8 mouse cellular contexts compared by ENCODE assay signal in genomic region chr2:164436961-164437360, GRCm38 (mm10). TPM values are rescaled to one million over a fixed set of nuclear protein-coding genes. Genes with fewer than 3 reads are reported as not detected.
DNase-seq lines count a peak whose midpoint lies in the region; ATAC-seq and TF ChIP-seq lines count a peak whose summit lies in the region.

No protein-coding gene starts in this region.

- TF ChIP-seq POLR2A in liver, adult 2 months (IDR thresholded peaks at IDR 0.05; ENCODE audit: extremely low read depth, insufficient read depth, low read length), result no peak
- TF ChIP-seq POLR2A in small intestine, adult 2 months (IDR thresholded peaks at IDR 0.05; ENCODE audit: low read depth, low read length), result peak; percentile 25; the same call in 1 of the 2 replicates

- H3K4me2 ChIP-seq in midbrain, embryonic 16.5 days (ENCODE audit: low read length), result no peak overlapping the region
- H3K4me2 ChIP-seq in midbrain, embryonic 14.5 days (ENCODE audit: low read length), result no peak overlapping the region

- H3K4me3 ChIP-seq in liver, adult 2 months (ENCODE audit: insufficient read depth, low read depth, low read length), result peak overlapping the region; percentile 53
- peak overlapping the region; percentile 31 for H3K4me3 ChIP-seq in small intestine, adult 2 months (ENCODE audit: low read depth, low read length)
- no peak overlapping the region for H3K4me3 ChIP-seq in midbrain, embryonic 16.5 days (ENCODE audit: low read depth, low read length)
- H3K4me3 ChIP-seq in midbrain, embryonic 14.5 days (replicated peaks; ENCODE audit: low read depth, low read length), result no peak overlapping the region

- no peak for ATAC-seq in megakaryocyte progenitor cell, adult 5-6 weeks (replicated peaks; ENCODE audit: poor library complexity)
- ATAC-seq in midbrain, embryonic 16.5 days, result no peak
- ATAC-seq in midbrain, embryonic 14.5 days (ENCODE audit: low FRiP score, low TSS enrichment), result no peak

- intact Hi-C loops in gastrocnemius, postnatal 14 days (cut with DNase I; ENCODE audit: low total_unique reads), result no loop called here

- peaks cover 41% of the 10 kb centered on the region for H3K79me2 ChIP-seq in liver, adult 2 months (ENCODE audit: control insufficient read depth, insufficient read depth, low read length)

- H3K9ac ChIP-seq in liver, adult 2 months (ENCODE audit: low read depth, low read length), result peak overlapping the region; percentile 60
- H3K9ac ChIP-seq in midbrain, embryonic 16.5 days (ENCODE audit: low read depth, low read length), result no peak overlapping the region
- H3K9ac ChIP-seq in midbrain, embryonic 14.5 days (replicated peaks; ENCODE audit: low read length), result no peak overlapping the region

- H3K4me1 ChIP-seq in liver, adult 2 months (ENCODE audit: control insufficient read depth, insufficient read depth, low read length), result peaks cover 36% of the 10 kb centered on the region
- H3K4me1 ChIP-seq in small intestine, adult 2 months (ENCODE audit: control insufficient read depth, insufficient read depth, insufficient read length, low read length), result peaks cover 64% of the 10 kb centered on the region
- H3K4me1 ChIP-seq in midbrain, embryonic 16.5 days (ENCODE audit: control insufficient read depth, insufficient read depth, low read length), result peaks cover 1% of the 10 kb centered on the region; the same call in 1 of the 2 replicates
- H3K4me1 ChIP-seq in midbrain, embryonic 14.5 days (ENCODE audit: control insufficient read depth, insufficient read depth, low read length), result no peaks in the 10 kb centered on the region

- DNase-seq in liver, adult 2 months (ENCODE audit: extremely low read depth, low read depth, low spot score), result peak; percentile 82
- DNase-seq in liver, result no peak
- DNase-seq in gastrocnemius, postnatal 14 days, result peak; percentile 44
- peak; percentile 78 to 92 for DNase-seq in kidney, postnatal 25 days
- DNase-seq in midbrain, embryonic 14.5 days, result no peak

- H3K27me3 ChIP-seq in liver, adult 2 months (ENCODE audit: control insufficient read depth, insufficient read depth, low read length), result no peaks in the 10 kb centered on the region
- H3K27me3 ChIP-seq in small intestine, adult 2 months (ENCODE audit: control insufficient read depth, insufficient read depth, low read length), result no peaks in the 10 kb centered on the region
- peaks cover 8% of the 10 kb centered on the region for H3K27me3 ChIP-seq in midbrain, embryonic 16.5 days (ENCODE audit: control insufficient read depth, insufficient read depth, low read depth, low read length)
- peaks cover 8% of the 10 kb centered on the region for H3K27me3 ChIP-seq in midbrain, embryonic 14.5 days (ENCODE audit: control insufficient read depth, insufficient read depth, low read length)

- H3K27ac ChIP-seq in liver, adult 2 months (replicated peaks; ENCODE audit: insufficient read depth, low read depth, low read length), result peak overlapping the region; percentile 59
- peak overlapping the region; percentile 98 for H3K27ac ChIP-seq in small intestine, adult 2 months (ENCODE audit: insufficient read depth, low read depth, low read length)
- H3K27ac ChIP-seq in midbrain, embryonic 16.5 days (ENCODE audit: low read length), result no peak overlapping the region
- H3K27ac ChIP-seq in midbrain, embryonic 14.5 days (replicated peaks; ENCODE audit: low read depth, low read length), result no peak overlapping the region

- no peaks in the 10 kb centered on the region for H3K9me3 ChIP-seq in midbrain, embryonic 16.5 days (replicated peaks; ENCODE audit: control insufficient read depth, low read length, poor library complexity, severe bottlenecking)
- no peaks in the 10 kb centered on the region for H3K9me3 ChIP-seq in midbrain, embryonic 14.5 days (ENCODE audit: control insufficient read depth, low read length)

- H3K36me3 ChIP-seq in liver, adult 2 months (ENCODE audit: control insufficient read depth, insufficient read depth, low read length), result peaks cover 18% of the 10 kb centered on the region; the same call in 1 of the 2 replicates
- H3K36me3 ChIP-seq in small intestine, adult 2 months (ENCODE audit: control insufficient read depth, insufficient read depth, low read length), result peaks cover 6% of the 10 kb centered on the region; the same call in 1 of the 2 replicates
- H3K36me3 ChIP-seq in midbrain, embryonic 16.5 days (ENCODE audit: control insufficient read depth, insufficient read depth, low read length), result no peaks in the 10 kb centered on the region
- H3K36me3 ChIP-seq in midbrain, embryonic 14.5 days (ENCODE audit: control insufficient read depth, insufficient read depth, low read length), result no peaks in the 10 kb centered on the region

- 17% methylated on average over 3 of the region's 3 CpGs for WGBS in liver, adult 2 months
- WGBS in small intestine, adult 2 months, result 24% methylated on average over 3 of the region's 3 CpGs
- 56% methylated on average over 3 of the region's 3 CpGs for WGBS in midbrain, embryonic 16.5 days
- 56% methylated on average over 3 of the region's 3 CpGs for WGBS in midbrain, embryonic 14.5 days

- TF ChIP-seq CTCF in liver, adult 2 months (IDR thresholded peaks at IDR 0.05; ENCODE audit: low read depth, low read length), result no peak
- no peak for TF ChIP-seq CTCF in small intestine, adult 2 months (IDR thresholded peaks at IDR 0.05; ENCODE audit: extremely low read depth, insufficient read length, insufficient replicate concordance, low read depth, low read length)

RNA-seq across cellular contexts. Expression of gene Sdc4, which starts 6.7 kb away (rescaled TPM):
- 511 and 573 TPM in 2 replicates for total RNA-seq in liver, adult 2 months (2014; rRNA removed)
- 178 and 182 TPM in 2 replicates for polyA plus RNA-seq in liver, adult 2 months (2012; rRNA removed)
- total RNA-seq in gastrocnemius, postnatal 14 days (2021), result 10 to 100 TPM; 45.1 to 72.6 TPM
- 21.3 and 52.2 TPM in 2 replicates for polyA plus RNA-seq in small intestine, adult 2 months (2012; rRNA removed)
- not detected in 2 replicates for total RNA-seq in megakaryocyte progenitor cell, adult 5-6 weeks (2015)
- total RNA-seq in megakaryocyte progenitor cell, adult 5-6 weeks (2017), result 0.41 TPM in 1 of 2 replicates, not detected in the other
- 6.3 and 8.7 TPM in 2 replicates for polyA plus RNA-seq in midbrain, embryonic 16.5 days (2015; fragmentation: Nextera tagmentation; extraction: Ambion mirVana)
- 2.4 and 4.9 TPM in 2 replicates for polyA plus RNA-seq in midbrain, embryonic 14.5 days (2014; fragmentation: Nextera tagmentation; extraction: Ambion mirVana)

RNA-seq across cellular contexts. Expression of gene Sys1, which starts 19.8 kb away (rescaled TPM):
- total RNA-seq in liver, adult 2 months (2014; rRNA removed), result 33.7 and 40.9 TPM in 2 replicates
- polyA plus RNA-seq in liver, adult 2 months (2012; rRNA removed), result 145 and 157 TPM in 2 replicates
- total RNA-seq in gastrocnemius, postnatal 14 days (2021), result 10 to 100 TPM; 15.0 to 15.6 TPM
- polyA plus RNA-seq in small intestine, adult 2 months (2012; rRNA removed), result 187 and 276 TPM in 2 replicates
- total RNA-seq in megakaryocyte progenitor cell, adult 5-6 weeks (2015), result 39.1 and 39.5 TPM in 2 replicates
- 11.2 and 20.0 TPM in 2 replicates for total RNA-seq in megakaryocyte progenitor cell, adult 5-6 weeks (2017)
- 86.7 and 90.0 TPM in 2 replicates for polyA plus RNA-seq in midbrain, embryonic 16.5 days (2015; fragmentation: Nextera tagmentation; extraction: Ambion mirVana)
- polyA plus RNA-seq in midbrain, embryonic 14.5 days (2014; fragmentation: Nextera tagmentation; extraction: Ambion mirVana), result 93.1 and 97.2 TPM in 2 replicates

RNA-seq across cellular contexts. Expression of gene Gm20458, which starts 23.8 kb away (rescaled TPM):
- total RNA-seq in liver, adult 2 months (2014; rRNA removed), result 0.46 TPM in 1 of 2 replicates, not detected in the other
- polyA plus RNA-seq in liver, adult 2 months (2012; rRNA removed), result 11.7 and 14.2 TPM in 2 replicates
- total RNA-seq in gastrocnemius, postnatal 14 days (2021), result 1 to 10 TPM in 1 of 2 experiments, under 1 TPM in 1; 0.62 to 2.6 TPM
- polyA plus RNA-seq in small intestine, adult 2 months (2012; rRNA removed), result 35.0 and 79.8 TPM in 2 replicates
- not detected in 2 replicates for total RNA-seq in megakaryocyte progenitor cell, adult 5-6 weeks (2015)
- not detected in 2 replicates for total RNA-seq in megakaryocyte progenitor cell, adult 5-6 weeks (2017)
- 7.5 and 8.2 TPM in 2 replicates for polyA plus RNA-seq in midbrain, embryonic 16.5 days (2015; fragmentation: Nextera tagmentation; extraction: Ambion mirVana)
- 3.4 and 5.1 TPM in 2 replicates for polyA plus RNA-seq in midbrain, embryonic 14.5 days (2014; fragmentation: Nextera tagmentation; extraction: Ambion mirVana)

RNA-seq across cellular contexts. Expression of gene Matn4, which starts 32.0 kb away (rescaled TPM):
- total RNA-seq in liver, adult 2 months (2014; rRNA removed), result 0.07 and 0.09 TPM in 2 replicates
- 0.04 and 0.05 TPM in 2 replicates for polyA plus RNA-seq in liver, adult 2 months (2012; rRNA removed)
- total RNA-seq in gastrocnemius, postnatal 14 days (2021), result 1 to 10 TPM; 3.7 to 5.4 TPM
- 0.49 and 2.7 TPM in 2 replicates for polyA plus RNA-seq in small intestine, adult 2 months (2012; rRNA removed)
- not detected in 2 replicates for total RNA-seq in megakaryocyte progenitor cell, adult 5-6 weeks (2015)
- not detected in 2 replicates for total RNA-seq in megakaryocyte progenitor cell, adult 5-6 weeks (2017)
- polyA plus RNA-seq in midbrain, embryonic 16.5 days (2015; fragmentation: Nextera tagmentation; extraction: Ambion mirVana), result 0.93 and 1.1 TPM in 2 replicates
- not detected in 2 replicates for polyA plus RNA-seq in midbrain, embryonic 14.5 days (2014; fragmentation: Nextera tagmentation; extraction: Ambion mirVana)

RNA-seq across cellular contexts. Expression of gene Rbpjl, which starts 34.0 kb away (rescaled TPM):
- 0.18 and 0.20 TPM in 2 replicates for total RNA-seq in liver, adult 2 months (2014; rRNA removed)
- polyA plus RNA-seq in liver, adult 2 months (2012; rRNA removed), result not detected in 2 replicates
- total RNA-seq in gastrocnemius, postnatal 14 days (2021), result under 1 TPM in 1 of 2 experiments, not detected in 1; 0.07 TPM
- polyA plus RNA-seq in small intestine, adult 2 months (2012; rRNA removed), result 0.19 and 127 TPM in 2 replicates
- not detected in 2 replicates for total RNA-seq in megakaryocyte progenitor cell, adult 5-6 weeks (2015)
- not detected in 2 replicates for total RNA-seq in megakaryocyte progenitor cell, adult 5-6 weeks (2017)
- 0.04 TPM in 1 of 2 replicates, not detected in the other for polyA plus RNA-seq in midbrain, embryonic 16.5 days (2015; fragmentation: Nextera tagmentation; extraction: Ambion mirVana)
- polyA plus RNA-seq in midbrain, embryonic 14.5 days (2014; fragmentation: Nextera tagmentation; extraction: Ambion mirVana), result not detected in 2 replicates

Comparison
In these comparisons a context has a peak if more than half of its experiments do, and no peak if none do; other contexts are left out.
1. DNase-seq: peak in liver, adult 2 months (single experiment), gastrocnemius, postnatal 14 days (single experiment) and kidney, postnatal 25 days (2 of 2); none in liver (single experiment) and midbrain, embryonic 14.5 days (single experiment).
2. H3K27ac ChIP-seq: peak in liver, adult 2 months (single experiment) and small intestine, adult 2 months (single experiment); none in midbrain, embryonic 16.5 days (single experiment) and midbrain, embryonic 14.5 days (single experiment).
3. H3K4me3 ChIP-seq: peak in liver, adult 2 months (single experiment) and small intestine, adult 2 months (single experiment); none in midbrain, embryonic 16.5 days (single experiment) and midbrain, embryonic 14.5 days (single experiment).